Mouse (Mus musculus): ENCODE measurements around the gene Slc6a11. TPM values are rescaled to one million over a fixed set of nuclear protein-coding genes. Genes with fewer than 3 reads are reported as not detected.

Slc6a11 gene
- polyA plus RNA-seq, 1 experiment from 2014 or later: 0.09 TPM

DNA sequence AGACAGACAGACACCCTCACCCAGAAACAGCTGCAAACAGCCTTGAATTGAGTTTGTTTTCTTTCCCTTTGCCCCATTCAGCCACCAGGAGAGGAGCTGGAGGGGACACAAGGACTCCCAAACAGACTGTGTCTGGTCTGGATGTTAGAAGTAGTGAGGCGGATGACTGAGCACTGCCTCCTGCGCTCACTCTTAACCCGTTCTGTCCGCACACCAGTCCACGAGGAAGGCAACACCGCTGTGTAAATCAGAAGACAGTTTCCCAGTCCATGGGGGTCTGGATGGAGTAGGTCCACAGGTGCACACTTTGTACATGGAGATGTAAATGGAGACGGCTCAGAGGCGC is 43.0 kb downstream of the Slc6a11 start:
- Histone ChIP-seq H3K27me3 (ENCODE audit: insufficient read depth, low read length) (no peaks in the 10 kb centered on the region; the same call in 1 of the 2 replicates), H3K27ac (ENCODE audit: low read length) (no peak overlapping the region)
- peak; percentile 88; the same call in 1 of the 2 replicates for ATAC-seq (ENCODE audit: low FRiP score, low TSS enrichment)

DNA sequence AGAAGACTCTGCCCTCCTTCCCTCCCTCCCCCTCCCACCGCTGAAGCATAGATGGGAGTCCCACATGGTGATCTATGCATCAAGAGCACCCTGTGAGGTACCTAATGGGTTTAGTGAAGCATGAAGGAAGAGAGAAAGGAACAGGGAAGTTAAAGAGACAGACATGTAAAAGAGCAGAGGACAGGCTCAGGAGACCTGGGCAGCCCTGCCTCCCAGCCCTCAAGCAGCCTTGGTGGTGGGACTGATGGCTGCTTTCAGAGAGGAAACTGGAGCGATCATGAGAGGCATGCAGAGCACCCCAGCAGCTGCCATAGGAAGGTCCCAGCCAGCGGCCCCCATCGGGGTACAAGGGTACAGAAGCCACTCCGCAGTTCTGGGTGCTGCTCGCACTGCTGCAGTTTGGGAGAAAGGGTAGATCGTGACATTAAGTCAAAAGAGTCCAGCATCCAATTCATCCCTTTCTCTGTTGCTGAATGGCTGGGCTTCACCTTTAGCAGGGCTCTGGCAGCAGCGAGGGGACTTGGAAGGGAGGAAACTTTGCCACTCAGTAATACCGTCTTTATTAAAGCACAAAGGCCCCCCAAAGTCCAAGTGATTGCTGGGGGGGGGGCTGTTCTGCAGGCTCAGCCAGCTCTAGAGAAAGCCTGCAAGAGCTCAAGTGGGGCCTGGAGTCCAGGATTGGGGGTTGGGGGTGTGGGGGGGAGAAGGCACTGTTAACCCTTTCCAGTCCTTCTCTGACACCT is 43.5 kb downstream of the Slc6a11 start:
- peak; percentile 83; the same call in 1 of the 2 replicates for ATAC-seq (ENCODE audit: low FRiP score, low TSS enrichment)
- H3K27me3 ChIP-seq (ENCODE audit: insufficient read depth, low read length): no peaks in the 10 kb centered on the region; the same call in 1 of the 2 replicates
- WGBS: 11% methylated on average over 9 of the region's 9 CpGs
- no peak overlapping the region for H3K9ac ChIP-seq (replicated peaks; ENCODE audit: low read length)
- H3K36me3 ChIP-seq (ENCODE audit: insufficient read depth, low read length): no peaks in the 10 kb centered on the region
- no peaks in the 10 kb centered on the region for H3K9me3 ChIP-seq (ENCODE audit: low read length)
- no peak overlapping the region for H3K4me3 ChIP-seq (ENCODE audit: low read length)
- H3K27ac ChIP-seq (ENCODE audit: low read length): no peak overlapping the region
- peak overlapping the region; percentile 13 for H3K4me2 ChIP-seq (replicated peaks; ENCODE audit: low read depth, low read length)
- H3K4me1 ChIP-seq (ENCODE audit: insufficient read depth, low read length): peaks cover 10% of the 10 kb centered on the region; the same call in 1 of the 2 replicates

More for the DNA sequence above, 43.0 kb downstream of the Slc6a11 start:
- no peak overlapping the region for H3K4me3 ChIP-seq (ENCODE audit: low read length)
- H3K4me2 ChIP-seq (replicated peaks; ENCODE audit: low read depth, low read length): peak overlapping the region; percentile 13
- H3K9ac ChIP-seq (replicated peaks; ENCODE audit: low read length): no peak overlapping the region
- H3K9me3 ChIP-seq (ENCODE audit: low read length): no peaks in the 10 kb centered on the region
- no peaks in the 10 kb centered on the region for H3K36me3 ChIP-seq (ENCODE audit: insufficient read depth, low read length)
- 1% methylated on average over 8 of the region's 8 CpGs for WGBS
- peaks cover 10% of the 10 kb centered on the region; the same call in 1 of the 2 replicates for H3K4me1 ChIP-seq (ENCODE audit: insufficient read depth, low read length)

DNA sequence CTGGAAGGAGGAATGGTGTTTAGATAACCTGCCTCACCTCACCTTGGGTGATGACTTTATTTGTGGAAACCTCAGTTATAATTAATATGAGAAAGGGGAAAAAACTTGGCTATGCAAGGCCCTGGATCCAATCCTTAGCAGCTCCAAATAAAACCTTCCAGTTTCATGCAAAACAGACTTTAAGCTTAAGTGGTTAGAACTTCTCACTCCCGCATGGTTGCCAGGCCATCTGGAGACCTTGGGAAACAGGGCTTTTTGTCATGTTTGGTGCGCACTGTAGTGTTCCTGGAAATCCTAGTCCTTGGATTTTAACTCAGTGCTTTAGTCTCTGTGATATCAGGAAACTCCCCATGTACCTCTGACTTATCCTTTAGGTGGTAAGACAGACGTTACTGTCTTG is 47.1 kb downstream of the Slc6a11 start:
- Histone ChIP-seq H3K27ac (ENCODE audit: low read length) (no peak overlapping the region), H3K27me3 (ENCODE audit: insufficient read depth, low read length) (no peaks in the 10 kb centered on the region; the same call in 1 of the 2 replicates), H3K36me3 (ENCODE audit: insufficient read depth, low read length) (no peaks in the 10 kb centered on the region), H3K4me1 (ENCODE audit: insufficient read depth, low read length) (peaks cover 10% of the 10 kb centered on the region; the same call in 1 of the 2 replicates), H3K4me2 (replicated peaks; ENCODE audit: low read depth, low read length) (no peak overlapping the region), H3K4me3 (ENCODE audit: low read length) (no peak overlapping the region), H3K9ac (replicated peaks; ENCODE audit: low read length) (no peak overlapping the region), H3K9me3 (ENCODE audit: low read length) (no peaks in the 10 kb centered on the region)
- 80% methylated on average over 3 of the region's 3 CpGs for WGBS
- ATAC-seq (ENCODE audit: low FRiP score, low TSS enrichment): no peak

DNA sequence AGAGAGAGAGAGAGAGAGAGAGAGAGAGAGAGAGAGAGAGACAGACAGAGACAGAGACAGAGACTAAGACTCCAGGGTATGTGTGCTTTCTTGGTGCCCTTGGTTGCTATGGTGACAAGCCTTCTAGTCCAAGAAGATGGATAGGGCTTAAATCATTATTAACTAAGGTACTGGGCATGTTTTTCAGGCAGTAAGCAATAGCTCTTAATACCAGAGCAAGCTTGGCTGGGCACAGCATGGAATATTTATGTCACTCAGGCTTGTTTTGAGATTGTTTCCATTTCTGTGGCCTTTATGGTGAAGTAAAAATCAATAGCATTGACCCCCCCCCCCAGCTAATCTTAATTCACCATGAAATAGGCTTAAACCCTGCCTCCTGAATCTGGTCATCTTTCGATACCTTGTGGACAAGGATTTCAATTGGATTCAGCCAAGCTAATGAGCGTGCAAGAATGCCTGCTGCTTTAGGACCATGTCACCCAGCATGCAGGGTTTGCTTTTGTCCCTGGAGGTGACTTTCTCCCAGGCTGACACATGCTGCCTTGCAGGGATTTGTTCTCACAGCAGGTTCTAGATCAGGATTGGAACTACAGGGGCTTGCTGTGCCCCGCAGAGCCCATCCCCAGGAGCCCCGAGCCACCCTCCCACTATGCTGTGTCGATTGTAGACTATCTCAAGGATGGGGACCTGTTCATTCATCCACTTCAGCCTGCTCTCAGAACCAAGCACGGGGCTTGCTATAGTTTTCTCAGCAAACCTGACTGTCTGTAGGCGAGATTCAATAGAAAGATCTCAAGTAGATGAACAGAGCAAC is 51.5 kb downstream of the Slc6a11 start:
- Histone ChIP-seq H3K4me2 (replicated peaks; ENCODE audit: low read depth, low read length) (no peak overlapping the region), H3K27me3 (ENCODE audit: insufficient read depth, low read length) (no peaks in the 10 kb centered on the region), H3K36me3 (ENCODE audit: insufficient read depth, low read length) (no peaks in the 10 kb centered on the region), H3K4me1 (ENCODE audit: insufficient read depth, low read length) (no peaks in the 10 kb centered on the region), H3K9me3 (ENCODE audit: low read length) (no peaks in the 10 kb centered on the region), H3K27ac (ENCODE audit: low read length) (no peak overlapping the region), H3K9ac (replicated peaks; ENCODE audit: low read length) (no peak overlapping the region), H3K4me3 (ENCODE audit: low read length) (no peak overlapping the region)
- 83% methylated on average over 7 of the region's 7 CpGs for WGBS
- ATAC-seq (ENCODE audit: low FRiP score, low TSS enrichment): no peak

DNA sequence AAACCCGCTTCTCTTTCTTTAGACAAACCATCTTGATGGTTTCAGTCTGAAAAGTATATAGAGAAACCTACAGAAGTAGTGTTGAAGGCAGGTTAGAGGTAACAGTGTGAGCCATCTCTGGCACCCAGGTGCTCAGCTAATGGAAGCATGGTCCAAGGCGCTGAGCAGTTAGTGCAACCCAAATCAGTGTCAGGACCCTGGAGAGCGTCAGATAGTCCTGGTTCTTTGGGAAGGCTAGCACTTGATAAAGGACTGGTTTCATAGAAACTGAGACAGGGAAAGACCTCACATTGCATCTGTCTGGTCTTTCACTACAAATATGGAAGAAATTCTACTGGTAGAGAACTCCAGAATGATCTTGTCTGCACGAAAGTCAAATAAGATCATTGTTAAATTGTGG is 56.1 kb downstream of the Slc6a11 start:
- Histone ChIP-seq H3K4me2 (replicated peaks; ENCODE audit: low read depth, low read length) (no peak overlapping the region), H3K4me3 (ENCODE audit: low read length) (no peak overlapping the region), H3K4me1 (ENCODE audit: insufficient read depth, low read length) (no peaks in the 10 kb centered on the region), H3K36me3 (ENCODE audit: insufficient read depth, low read length) (no peaks in the 10 kb centered on the region), H3K9ac (replicated peaks; ENCODE audit: low read length) (no peak overlapping the region), H3K27me3 (ENCODE audit: insufficient read depth, low read length) (no peaks in the 10 kb centered on the region), H3K9me3 (ENCODE audit: low read length) (no peaks in the 10 kb centered on the region), H3K27ac (ENCODE audit: low read length) (no peak overlapping the region)
- WGBS: 57% methylated on average over 4 of the region's 4 CpGs
- no peak for ATAC-seq (ENCODE audit: low FRiP score, low TSS enrichment)

DNA sequence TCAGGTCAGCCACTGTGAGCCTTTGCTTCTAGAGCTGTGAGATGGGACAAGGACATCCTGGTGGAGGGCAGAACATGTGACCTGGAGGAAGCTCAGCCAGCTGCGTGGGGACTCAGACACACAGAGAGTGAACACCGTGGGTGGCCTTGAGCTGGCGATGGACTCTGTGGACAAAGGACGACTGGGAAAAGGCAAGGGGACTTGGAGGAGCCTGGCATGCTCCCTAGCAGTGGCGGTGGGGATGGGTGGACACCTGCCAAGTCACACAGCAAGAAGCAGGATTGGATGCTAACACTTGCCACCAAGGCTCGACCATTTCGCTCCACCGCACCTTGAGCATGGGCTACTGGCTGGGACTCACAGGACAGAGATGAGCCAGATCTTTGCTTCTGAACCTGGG is 57.8 kb downstream of the Slc6a11 start:
- H3K4me1 ChIP-seq (ENCODE audit: insufficient read depth, low read length): no peaks in the 10 kb centered on the region
- H3K27me3 ChIP-seq (ENCODE audit: insufficient read depth, low read length): no peaks in the 10 kb centered on the region
- no peak overlapping the region for H3K9ac ChIP-seq (replicated peaks; ENCODE audit: low read length)
- H3K4me2 ChIP-seq (replicated peaks; ENCODE audit: low read depth, low read length): no peak overlapping the region
- no peak for ATAC-seq (ENCODE audit: low FRiP score, low TSS enrichment)
- 88% methylated on average over 8 of the region's 8 CpGs for WGBS
- no peaks in the 10 kb centered on the region for H3K36me3 ChIP-seq (ENCODE audit: insufficient read depth, low read length)
- no peak overlapping the region for H3K4me3 ChIP-seq (ENCODE audit: low read length)
- H3K9me3 ChIP-seq (ENCODE audit: low read length): no peaks in the 10 kb centered on the region
- H3K27ac ChIP-seq (ENCODE audit: low read length): no peak overlapping the region

DNA sequence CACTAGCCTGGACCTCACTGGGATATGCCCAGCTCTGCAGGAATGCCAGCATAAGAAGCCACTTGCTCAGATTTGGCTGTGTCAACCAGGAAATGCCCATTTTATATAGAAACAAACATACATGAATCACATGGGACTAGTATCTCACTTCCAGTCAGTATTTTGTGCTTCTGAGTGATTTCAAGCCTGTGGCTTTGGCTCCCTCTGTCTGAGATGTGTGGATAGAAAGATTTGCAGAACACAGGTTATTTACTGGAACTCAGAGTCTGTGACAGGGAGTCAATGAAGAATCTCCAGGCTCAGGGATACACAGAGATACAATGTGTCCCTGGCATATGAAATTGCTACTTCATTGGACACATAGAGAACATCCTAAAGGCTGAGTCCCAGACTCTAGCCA is 65.0 kb downstream of the Slc6a11 start:
- Histone ChIP-seq H3K4me2 (replicated peaks; ENCODE audit: low read depth, low read length) (no peak overlapping the region), H3K9ac (replicated peaks; ENCODE audit: low read length) (no peak overlapping the region), H3K36me3 (ENCODE audit: insufficient read depth, low read length) (no peaks in the 10 kb centered on the region), H3K27ac (ENCODE audit: low read length) (no peak overlapping the region), H3K4me3 (ENCODE audit: low read length) (no peak overlapping the region), H3K9me3 (ENCODE audit: low read length) (no peaks in the 10 kb centered on the region), H3K4me1 (ENCODE audit: insufficient read depth, low read length) (no peaks in the 10 kb centered on the region), H3K27me3 (ENCODE audit: insufficient read depth, low read length) (no peaks in the 10 kb centered on the region)
- no peak for ATAC-seq (ENCODE audit: low FRiP score, low TSS enrichment)

DNA sequence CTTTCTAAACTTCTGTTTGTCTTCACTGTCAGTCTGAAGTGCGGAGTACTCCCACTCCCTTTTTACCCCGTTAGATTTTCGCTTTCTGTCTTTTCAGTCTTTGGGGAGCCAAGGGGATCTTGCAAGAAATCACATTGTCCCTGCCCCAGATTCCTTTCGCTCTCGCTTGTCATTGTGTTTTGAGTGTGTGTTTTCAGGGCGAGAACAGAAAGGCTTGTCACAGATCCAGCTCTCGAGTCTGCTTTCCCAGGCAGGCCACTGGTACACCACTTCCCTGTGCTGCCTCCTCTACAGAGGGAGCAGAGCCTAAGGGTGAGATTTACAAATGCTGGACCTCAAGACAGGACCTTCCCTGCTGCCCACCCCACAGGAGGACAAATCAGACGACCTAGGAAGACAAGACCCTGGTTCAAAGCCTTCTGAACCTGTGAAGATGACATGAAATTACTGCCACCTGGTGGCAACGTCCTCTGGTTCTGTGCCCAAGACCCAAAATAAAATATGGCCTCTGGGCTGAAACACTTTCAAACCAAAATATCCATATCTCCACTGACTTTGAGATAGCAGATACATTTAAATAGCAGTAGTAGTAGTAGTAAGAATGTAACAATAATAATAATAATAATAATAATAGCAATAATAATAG is 68.3 kb downstream of the Slc6a11 start:
- no peaks in the 10 kb centered on the region for H3K27me3 ChIP-seq (ENCODE audit: insufficient read depth, low read length)
- WGBS: 59% methylated on average over 9 of the region's 9 CpGs
- H3K36me3 ChIP-seq (ENCODE audit: insufficient read depth, low read length): no peaks in the 10 kb centered on the region
- H3K4me3 ChIP-seq (ENCODE audit: low read length): no peak overlapping the region
- no peaks in the 10 kb centered on the region for H3K9me3 ChIP-seq (ENCODE audit: low read length)
- H3K27ac ChIP-seq (ENCODE audit: low read length): no peak overlapping the region
- no peak overlapping the region for H3K9ac ChIP-seq (replicated peaks; ENCODE audit: low read length)
- no peak for ATAC-seq (ENCODE audit: low FRiP score, low TSS enrichment)
- H3K4me1 ChIP-seq (ENCODE audit: insufficient read depth, low read length): no peaks in the 10 kb centered on the region
- no peak overlapping the region for H3K4me2 ChIP-seq (replicated peaks; ENCODE audit: low read depth, low read length)

DNA sequence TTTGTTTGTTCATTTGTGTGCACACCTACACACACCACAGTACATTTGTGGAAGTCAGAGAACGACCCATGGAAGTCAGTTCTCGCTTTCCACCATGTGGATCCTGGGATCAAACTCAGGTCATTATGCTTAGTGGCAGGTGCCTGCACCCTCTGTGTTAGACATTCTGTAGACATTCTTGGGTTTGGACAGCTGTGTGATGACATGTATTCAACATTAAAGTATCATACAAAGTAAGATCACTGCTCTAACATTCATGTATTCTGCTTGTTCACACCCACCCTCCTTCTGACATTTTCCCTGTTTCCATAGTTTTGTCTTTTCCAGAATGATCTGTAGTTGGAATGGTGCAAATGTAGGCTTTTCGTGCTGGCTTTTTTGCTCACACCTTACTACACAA is 73.5 kb downstream of the Slc6a11 start:
- H3K4me1 ChIP-seq (ENCODE audit: insufficient read depth, low read length): no peaks in the 10 kb centered on the region
- no peak overlapping the region for H3K9ac ChIP-seq (replicated peaks; ENCODE audit: low read length)
- ATAC-seq (ENCODE audit: low FRiP score, low TSS enrichment): no peak
- no peak overlapping the region for H3K27ac ChIP-seq (ENCODE audit: low read length)
- WGBS: 84% methylated on average over 3 of the region's 3 CpGs
- no peak overlapping the region for H3K4me2 ChIP-seq (replicated peaks; ENCODE audit: low read depth, low read length)
- no peaks in the 10 kb centered on the region for H3K36me3 ChIP-seq (ENCODE audit: insufficient read depth, low read length)
- H3K9me3 ChIP-seq (ENCODE audit: low read length): no peaks in the 10 kb centered on the region
- H3K4me3 ChIP-seq (ENCODE audit: low read length): no peak overlapping the region
- H3K27me3 ChIP-seq (ENCODE audit: insufficient read depth, low read length): no peaks in the 10 kb centered on the region
